Mouse (Mus musculus) olfactory bulb, adult 2 months (tissue): ENCODE measurements around the gene Sirpa.

Source experiments
- CTCF ChIP-seq: fragments of 200-500 bp; IDR thresholded peaks from 2 replicates; pipeline ENCODE4 v1.5.1; 2012; ENCODE audit warnings: low read depth, mild to moderate bottlenecking, low read length, moderate library complexity; ENCODE audit not compliant: insufficient read depth
- POLR2A ChIP-seq: fragments of 200-500 bp; IDR thresholded peaks from 2 replicates; pipeline ENCODE4 v1.6.1; 2012; ENCODE audit warnings: mild to moderate bottlenecking, low read depth, low read length, moderate library complexity; ENCODE audit not compliant: insufficient read depth

DNA sequence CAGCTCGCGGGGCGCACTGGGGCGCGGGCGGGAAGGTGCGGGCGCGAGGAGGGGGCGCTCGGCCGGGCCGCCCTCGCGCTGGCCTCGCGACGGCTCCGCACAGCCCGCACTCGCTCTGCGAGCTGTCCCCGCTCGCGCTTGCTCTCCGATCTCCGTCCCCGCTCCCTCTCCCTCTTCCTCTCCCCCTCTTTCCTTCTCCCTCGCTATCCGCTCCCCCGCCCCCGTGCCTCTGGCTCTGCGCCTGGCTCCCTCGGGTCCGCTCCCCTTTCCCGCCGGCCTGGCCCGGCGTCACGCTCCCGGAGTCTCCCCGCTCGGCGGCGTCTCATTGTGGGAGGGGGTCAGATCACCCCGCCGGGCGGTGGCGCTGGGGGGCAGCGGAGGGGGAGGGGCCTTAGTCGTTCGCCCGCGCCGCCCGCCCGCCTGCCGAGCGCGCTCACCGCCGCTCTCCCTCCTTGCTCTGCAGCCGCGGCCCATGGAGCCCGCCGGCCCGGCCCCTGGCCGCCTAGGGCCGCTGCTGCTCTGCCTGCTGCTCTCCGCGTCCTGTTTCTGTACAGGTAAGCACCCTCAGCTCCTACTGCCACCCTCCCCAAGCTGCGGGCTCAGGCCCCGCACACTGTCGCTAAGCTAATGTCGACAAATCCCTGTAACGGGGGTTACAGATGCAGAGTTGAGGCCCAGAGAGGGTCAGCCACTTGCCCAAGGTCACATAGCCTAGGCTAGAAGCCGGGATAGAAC is 673 bp downstream of the Sirpa start:
- TF ChIP-seq CTCF (no peak), POLR2A (peak; percentile 44; the same call in 1 of the 2 replicates)
